Mouse (Mus musculus) liver, postnatal 0 days (tissue): ENCODE data around the gene Rap1gds1.

ENCODE experiments used
- CTCF ChIP-seq: sonication (generic); IDR thresholded peaks from 2 replicates; pipeline ENCODE4 v1.5.1; 2016; ENCODE audit warnings: antibody characterized with exemption, low read depth
- EP300 ChIP-seq: IDR thresholded peaks from 2 replicates; pipeline ENCODE4 v1.6.1; 2016; ENCODE audit warnings: antibody characterized with exemption, low read depth, mild to moderate bottlenecking

GRCm38 (mm10) chr3:138886121-138886520 lies 188.9 kb downstream of the Rap1gds1 start:
- no peak for TF ChIP-seq CTCF
- TF ChIP-seq EP300: no peak
